Mouse (Mus musculus) adrenal gland, adult (tissue): Measurements from ENCODE around the gene Gm30191.
"Not testable (repeated sequence)": the region's sequence is repeated elsewhere in the genome, so short reads cannot be mapped to it uniquely, and the experiment has no call there.

Experiments used
- DNase-seq, 2 experiments: peaks; one replicate each; pipeline ENCODE4 v3.0.0; 2022 to 2023; ENCODE audit warnings: low spot score in 1 of 2; ENCODE audit not compliant: inconsistent age in 2 of 2

Gm30191 gene

GRCm38 (mm10) chr4:134284942-134285341, 38.2 kb downstream of the Gm30191 start:
- no peak for DNase-seq

- DNase-seq = no peak
Observed at GRCm38 (mm10) chr4:134286226-134287167, 39.8 kb downstream of the Gm30191 start.

GRCm38 (mm10) chr4:134287168-134287564, 40.4 kb downstream of the Gm30191 start:
- peak; percentile 98 to 99 for DNase-seq

GRCm38 (mm10) chr4:134287575-134288025, 40.9 kb downstream of the Gm30191 start, which contains the start of gene Pdik1l:
Gene Pdik1l, minus strand, starts transcription at chr4:134287895.
- DNase-seq = peak; percentile 82 to 93

GRCm38 (mm10) chr4:134288397-134289256, 41.9 kb downstream of the Gm30191 start:
- DNase-seq = peak in 1 of 2 experiments; percentile 64

- peak; percentile 62 to 89 for DNase-seq
Observed at GRCm38 (mm10) chr4:134292067-134292466, 45.3 kb downstream of the Gm30191 start.

- DNase-seq = no peak
Observed at GRCm38 (mm10) chr4:134293061-134293691, 46.4 kb downstream of the Gm30191 start.

GRCm38 (mm10) chr4:134293692-134294163, 47.0 kb downstream of the Gm30191 start:
- DNase-seq = no peak

GRCm38 (mm10) chr4:134296096-134296495, 49.4 kb downstream of the Gm30191 start:
- not testable (repeated sequence) for DNase-seq

- DNase-seq = no peak
Observed at GRCm38 (mm10) chr4:134296523-134296922, 49.8 kb downstream of the Gm30191 start.

- DNase-seq = no peak
Observed at GRCm38 (mm10) chr4:134297369-134297768, 50.6 kb downstream of the Gm30191 start.

- no peak for DNase-seq
Observed at GRCm38 (mm10) chr4:134298626-134299497, 52.1 kb downstream of the Gm30191 start.

GRCm38 (mm10) chr4:134299498-134299810, 52.7 kb downstream of the Gm30191 start:
- no peak for DNase-seq
